Mouse (Mus musculus) midbrain, embryonic 11.5 days (tissue): Measurements from ENCODE around the gene Crxos. TPM values are rescaled to one million over a fixed set of nuclear protein-coding genes. Genes with fewer than 3 reads are reported as not detected.
"Not testable (repeated sequence)": the region's sequence is repeated elsewhere in the genome, so short reads cannot be mapped to it uniquely, and the experiment has no call there.

Experiments used
- ATAC-seq: fragments of 200-750 bp; cut with Nextera tagmentation; 2 replicates; pipeline ENCODE4 v1.8.0; 2017; ENCODE audit warnings: moderate TSS enrichment, moderate library complexity; ENCODE audit not compliant: low FRiP score
- DNase-seq: peaks from one replicate; pipeline ENCODE4 v3.0.0; 2015; ENCODE audit warnings: low spot score; ENCODE audit errors: missing footprints
- H3K27ac ChIP-seq: fragments of 300-500 bp; sonication (generic); 2 replicates; pipeline ENCODE4 v1.5.1; 2014; ENCODE audit warnings: low read depth, low read length
- H3K27me3 ChIP-seq: fragments of 300-500 bp; sonication (generic); 2 replicates; pipeline ENCODE4 v1.6.1; 2014; ENCODE audit warnings: mild to moderate bottlenecking, low read length, moderate library complexity, mixed read lengths; ENCODE audit not compliant: control insufficient read depth, insufficient read depth
- H3K36me3 ChIP-seq: fragments of 300-500 bp; sonication (generic); 2 replicates; pipeline ENCODE4 v1.6.1; 2014; ENCODE audit warnings: mild to moderate bottlenecking, low read length, moderate library complexity, mixed read lengths; ENCODE audit not compliant: control insufficient read depth, insufficient read depth
- H3K4me1 ChIP-seq: fragments of 300-500 bp; sonication (generic); 2 replicates; pipeline ENCODE4 v1.6.1; 2014; ENCODE audit warnings: low read length; ENCODE audit not compliant: control insufficient read depth, insufficient read depth
- H3K4me2 ChIP-seq: fragments of 300-500 bp; sonication (generic); 2 replicates; pipeline ENCODE4 v1.6.1; 2014; ENCODE audit warnings: mild to moderate bottlenecking, moderate library complexity
- H3K4me3 ChIP-seq: fragments of 300-500 bp; sonication (generic); 2 replicates; pipeline ENCODE4 v1.5.1; 2014; ENCODE audit warnings: low read depth, low read length
- H3K9ac ChIP-seq: fragments of 300-500 bp; sonication (generic); 2 replicates; pipeline ENCODE4 v1.6.1; 2014; ENCODE audit warnings: low read length
- H3K9me3 ChIP-seq: fragments of 300-500 bp; sonication (generic); 2 replicates; pipeline ENCODE4 v1.6.1; 2016; ENCODE audit warnings: low read length; ENCODE audit not compliant: control insufficient read depth
- WGBS: fragments of 180-500 bp; shearing (Covaris S2); extraction: QIAGEN DNeasy Blood & Tissue Kit; methylation state at CpG from one replicate; pipeline ENCODE4 v1.1.7; 2014; 5-methylcytosine and 5-hydroxymethylcytosine counted together
- polyA plus RNA-seq: library from polyadenylated mRNA; unstranded; fragments of >200 nt; fragmentation: Nextera tagmentation; extraction: Ambion mirVana; gene quantifications from 2 replicates; pipeline ENCODE4 v1.2.1, GENCODE M21; 2014

Crxos gene
- polyA plus RNA-seq, 1 experiment from 2014 or later = 0.08 TPM

- ATAC-seq = no peak
- no peak overlapping the region for H3K27ac ChIP-seq
Measured at GRCm38 (mm10) chr7:15901366-15902048, 19.1 kb downstream of the Crxos start.

DNA sequence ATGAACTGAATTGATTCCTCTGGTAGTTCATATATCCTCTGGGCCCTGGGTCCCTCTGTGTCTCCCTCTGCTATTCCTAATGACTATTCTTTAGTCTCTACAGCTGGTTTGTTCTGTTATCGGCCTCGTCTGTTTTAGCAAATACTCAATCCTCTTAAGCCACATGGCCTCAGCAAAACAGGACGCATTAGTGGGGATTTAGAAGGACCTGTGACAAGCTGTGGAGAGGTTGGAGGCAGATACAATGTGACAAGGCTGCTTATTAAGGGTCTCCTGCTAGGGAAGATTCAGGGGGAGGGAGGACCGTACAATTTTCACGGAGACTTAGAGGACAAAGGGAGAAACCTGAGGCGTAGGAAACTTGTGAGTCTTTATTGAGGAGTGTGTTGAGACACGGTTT is 23.4 kb downstream of the Crxos start:
- H3K9ac ChIP-seq = no peak overlapping the region
- no peak overlapping the region for H3K4me3 ChIP-seq
- WGBS = 33% methylated on average over 7 of the region's 7 CpGs
- ATAC-seq (no peak), DNase-seq (no peak)
- no peak overlapping the region for H3K27ac ChIP-seq
- no peaks in the 10 kb centered on the region for H3K36me3 ChIP-seq
- H3K27me3 ChIP-seq = no peaks in the 10 kb centered on the region
- H3K4me1 ChIP-seq = no peaks in the 10 kb centered on the region; the same call in 1 of the 2 replicates
- no peak overlapping the region for H3K4me2 ChIP-seq
- no peaks in the 10 kb centered on the region for H3K9me3 ChIP-seq

More at GRCm38 (mm10) chr7:15901366-15902048, 19.1 kb downstream of the Crxos start:
- no peak overlapping the region for H3K4me3 ChIP-seq
- no peaks in the 10 kb centered on the region for H3K27me3 ChIP-seq
- H3K4me2 ChIP-seq = no peak overlapping the region
- WGBS = 82% methylated on average over 9 of the region's 9 CpGs
- H3K9me3 ChIP-seq = no peaks in the 10 kb centered on the region
- no peak overlapping the region for H3K9ac ChIP-seq
- H3K36me3 ChIP-seq = no peaks in the 10 kb centered on the region
- DNase-seq = no peak
- no peaks in the 10 kb centered on the region; the same call in 1 of the 2 replicates for H3K4me1 ChIP-seq

GRCm38 (mm10) chr7:15906602-15907001 is 24.2 kb downstream of the Crxos start:
- ATAC-seq (no peak), DNase-seq (no peak)
- H3K4me2 ChIP-seq = no peak overlapping the region
- H3K4me1 ChIP-seq = no peaks in the 10 kb centered on the region; the same call in 1 of the 2 replicates
- 95% methylated on average over 1 of the region's 1 CpGs for WGBS
- no peak overlapping the region for H3K4me3 ChIP-seq
- H3K36me3 ChIP-seq = no peaks in the 10 kb centered on the region
- no peak overlapping the region for H3K9ac ChIP-seq
- H3K9me3 ChIP-seq = no peaks in the 10 kb centered on the region
- no peaks in the 10 kb centered on the region for H3K27me3 ChIP-seq
- no peak overlapping the region for H3K27ac ChIP-seq

- Histone ChIP-seq H3K9ac (no peak overlapping the region), H3K4me2 (no peak overlapping the region), H3K27me3 (no peaks in the 10 kb centered on the region), H3K36me3 (no peaks in the 10 kb centered on the region), H3K9me3 (no peaks in the 10 kb centered on the region), H3K27ac (no peak overlapping the region), H3K4me1 (no peaks in the 10 kb centered on the region; the same call in 1 of the 2 replicates), H3K4me3 (no peak overlapping the region)
- DNase-seq = no peak
- 81% methylated on average over 8 of the region's 8 CpGs for WGBS
- no peak for ATAC-seq
Measured at GRCm38 (mm10) chr7:15907971-15908590, 25.7 kb downstream of the Crxos start.

GRCm38 (mm10) chr7:15910521-15910920 is 28.1 kb downstream of the Crxos start:
- Histone ChIP-seq H3K4me2 (no peak overlapping the region), H3K9me3 (no peaks in the 10 kb centered on the region), H3K27me3 (no peaks in the 10 kb centered on the region), H3K36me3 (no peaks in the 10 kb centered on the region), H3K27ac (no peak overlapping the region), H3K9ac (no peak overlapping the region), H3K4me3 (no peak overlapping the region), H3K4me1 (no peaks in the 10 kb centered on the region; the same call in 1 of the 2 replicates)
- 81% methylated on average over 5 of the region's 5 CpGs for WGBS
- ATAC-seq = no peak
- DNase-seq = peak; percentile 59

DNA sequence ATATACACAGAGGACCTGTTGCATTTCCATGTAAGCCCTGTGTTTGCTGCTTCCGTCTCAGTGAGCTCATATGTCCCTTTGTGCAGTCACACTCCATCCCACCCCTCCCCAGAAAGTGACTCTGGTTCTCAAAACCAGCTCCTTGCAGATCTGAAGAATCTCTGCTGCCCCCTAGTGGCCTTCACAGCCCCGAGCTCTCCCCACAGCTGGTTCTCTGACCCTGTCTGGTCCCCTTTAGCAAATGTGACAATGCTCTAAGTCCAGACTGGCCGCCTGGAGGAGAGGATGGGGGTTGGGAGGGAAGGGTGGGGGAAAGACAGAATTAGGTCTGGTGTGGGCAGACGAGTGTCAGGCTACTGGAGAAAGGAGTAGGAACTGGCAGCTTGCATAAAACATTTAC is 29.8 kb downstream of the Crxos start:
- H3K9me3 ChIP-seq = no peaks in the 10 kb centered on the region
- WGBS = 1% methylated on average over 4 of the region's 4 CpGs

DNA sequence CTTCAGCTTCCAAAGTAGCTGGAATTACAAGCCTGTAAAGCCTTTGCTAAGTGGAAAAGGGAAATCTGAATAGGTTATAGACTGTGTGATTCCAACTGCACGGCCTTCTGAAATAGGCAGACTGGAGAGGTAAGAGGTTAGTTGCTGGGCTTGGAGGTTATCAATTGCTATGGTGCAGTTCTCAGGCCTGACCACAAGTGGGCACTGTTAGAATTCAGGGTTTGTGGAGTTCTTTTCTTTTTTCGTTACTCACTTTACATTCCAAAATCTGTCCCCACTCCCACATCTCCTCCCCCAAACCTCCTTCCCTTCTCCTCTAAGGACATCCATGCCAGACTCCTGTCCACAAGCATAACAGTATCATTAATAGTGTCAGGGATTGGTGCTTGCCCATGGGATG is 31.8 kb downstream of the Crxos start:
- WGBS = 45% methylated on average over 2 of the region's 2 CpGs
- Histone ChIP-seq H3K9ac (no peak overlapping the region), H3K9me3 (no peaks in the 10 kb centered on the region), H3K27me3 (no peaks in the 10 kb centered on the region), H3K4me3 (no peak overlapping the region), H3K4me2 (no peak overlapping the region), H3K36me3 (peaks cover 6% of the 10 kb centered on the region; the same call in 1 of the 2 replicates), H3K4me1 (no peaks in the 10 kb centered on the region), H3K27ac (no peak overlapping the region)
- ATAC-seq (no peak), DNase-seq (peak; percentile 92)

More for the DNA sequence above, 29.8 kb downstream of the Crxos start:
- Histone ChIP-seq H3K9ac (no peak overlapping the region), H3K36me3 (0 out of 2 replicates have a peak, but pooled peaks cover 2% of the 10 kb centered on the region), H3K27ac (no peak overlapping the region), H3K4me3 (no peak overlapping the region), H3K27me3 (no peaks in the 10 kb centered on the region), H3K4me2 (no peak overlapping the region), H3K4me1 (no peaks in the 10 kb centered on the region)
- DNase-seq (peak; percentile 99), ATAC-seq (peak; percentile 85)

- Histone ChIP-seq H3K4me1 (no peaks in the 10 kb centered on the region), H3K4me2 (no peak overlapping the region), H3K9me3 (no peaks in the 10 kb centered on the region), H3K36me3 (peaks cover 10% of the 10 kb centered on the region), H3K27me3 (no peaks in the 10 kb centered on the region), H3K27ac (no peak overlapping the region), H3K4me3 (no peak overlapping the region), H3K9ac (no peak overlapping the region)
- no peak for ATAC-seq
- WGBS = 90% methylated on average over 2 of the region's 2 CpGs
- DNase-seq = peak; percentile 71
Measured at GRCm38 (mm10) chr7:15914751-15915150, 32.3 kb downstream of the Crxos start.

GRCm38 (mm10) chr7:15915695-15916094 is 33.3 kb downstream of the Crxos start:
- not testable (repeated sequence) for H3K9ac ChIP-seq, H3K9me3 ChIP-seq, ATAC-seq, H3K27ac ChIP-seq, H3K4me2 ChIP-seq, H3K4me1 ChIP-seq, H3K27me3 ChIP-seq, H3K4me3 ChIP-seq
- peak; percentile 51 for DNase-seq
- WGBS = 93% methylated on average over 4 of the region's 4 CpGs
- peaks cover 16% of the 10 kb centered on the region for H3K36me3 ChIP-seq
